Mouse (Mus musculus): Measurements from ENCODE around the gene Rps3a1. TPM values are rescaled to one million over a fixed set of nuclear protein-coding genes. Genes with fewer than 3 reads are reported as not detected.

Rps3a1 gene
- polyA plus RNA-seq (2014; fragmentation: Illumina TruSeq; extraction: RNeasy Lipid Tissue Mini Kit (QIAGEN cat#74804); ENCODE audit: low read depth, low replicate concordance) = 263 TPM

GRCm38 (mm10) chr3:86142263-86142933, at the start of gene Rps3a1:
Gene Rps3a1 (minus strand): TSS chr3:86142702.

Other genes starting within 250 kb of the Rps3a1 start
- gene Sh3d19, start 171.6 kb downstream of the Rps3a1 start, polyA plus RNA-seq (2014; fragmentation: Illumina TruSeq; extraction: RNeasy Lipid Tissue Mini Kit (QIAGEN cat#74804); ENCODE audit: low read depth, low replicate concordance) = 8.2 TPM
- gene Prss48, start 140.2 kb downstream of the Rps3a1 start, polyA plus RNA-seq (2014; fragmentation: Illumina TruSeq; extraction: RNeasy Lipid Tissue Mini Kit (QIAGEN cat#74804); ENCODE audit: low read depth, low replicate concordance) = 3.6 TPM
- gene Lrba, start 82.0 kb upstream of the Rps3a1 start, polyA plus RNA-seq (2014; fragmentation: Illumina TruSeq; extraction: RNeasy Lipid Tissue Mini Kit (QIAGEN cat#74804); ENCODE audit: low read depth, low replicate concordance) = 13.4 TPM